Mouse (Mus musculus): ENCODE measurements at regions not wholly inside any gene's neighbourhood (a gene's known extent, or its start where the extent isn't known, plus 50 kb on each side); places are given as distances from the start of the nearest gene placed in this dataset.

DNA sequence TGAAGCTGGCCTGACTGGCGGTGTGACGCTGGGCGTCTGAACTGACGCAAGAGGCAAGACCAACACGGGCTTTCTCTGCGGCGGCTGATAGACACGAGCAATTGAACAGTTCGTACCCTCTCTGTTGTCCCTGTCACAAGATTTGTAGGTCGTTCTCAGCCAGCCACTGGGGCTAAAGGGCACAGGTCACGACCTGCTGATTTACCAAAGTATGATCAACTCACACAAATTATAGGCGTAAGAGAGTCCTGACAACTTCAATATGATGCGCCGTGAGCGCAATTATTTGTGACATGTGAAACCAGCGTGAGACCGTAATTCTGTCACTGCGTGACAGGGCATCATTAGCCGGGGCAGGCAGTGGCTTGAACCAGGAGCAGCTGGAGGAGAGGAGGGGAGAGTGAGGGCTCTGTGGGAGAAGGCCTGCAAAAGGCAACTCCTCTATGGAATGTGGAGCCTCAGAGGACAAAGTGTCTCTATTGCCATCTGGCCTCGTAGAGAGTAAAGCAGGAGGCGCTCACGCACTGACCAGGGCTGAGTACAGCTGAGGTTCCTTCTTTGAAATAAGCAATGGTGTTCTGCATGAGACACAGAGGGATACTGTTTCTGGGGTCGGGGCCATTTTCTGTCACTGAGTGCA, 181.4 kb upstream of the Habp2 start:
- peak; percentile 45 to 66 for DNase-seq

- no peak for DNase-seq
Observed at GRCm38 (mm10) chr19:56108796-56109195, 178.1 kb upstream of the Habp2 start.

DNA sequence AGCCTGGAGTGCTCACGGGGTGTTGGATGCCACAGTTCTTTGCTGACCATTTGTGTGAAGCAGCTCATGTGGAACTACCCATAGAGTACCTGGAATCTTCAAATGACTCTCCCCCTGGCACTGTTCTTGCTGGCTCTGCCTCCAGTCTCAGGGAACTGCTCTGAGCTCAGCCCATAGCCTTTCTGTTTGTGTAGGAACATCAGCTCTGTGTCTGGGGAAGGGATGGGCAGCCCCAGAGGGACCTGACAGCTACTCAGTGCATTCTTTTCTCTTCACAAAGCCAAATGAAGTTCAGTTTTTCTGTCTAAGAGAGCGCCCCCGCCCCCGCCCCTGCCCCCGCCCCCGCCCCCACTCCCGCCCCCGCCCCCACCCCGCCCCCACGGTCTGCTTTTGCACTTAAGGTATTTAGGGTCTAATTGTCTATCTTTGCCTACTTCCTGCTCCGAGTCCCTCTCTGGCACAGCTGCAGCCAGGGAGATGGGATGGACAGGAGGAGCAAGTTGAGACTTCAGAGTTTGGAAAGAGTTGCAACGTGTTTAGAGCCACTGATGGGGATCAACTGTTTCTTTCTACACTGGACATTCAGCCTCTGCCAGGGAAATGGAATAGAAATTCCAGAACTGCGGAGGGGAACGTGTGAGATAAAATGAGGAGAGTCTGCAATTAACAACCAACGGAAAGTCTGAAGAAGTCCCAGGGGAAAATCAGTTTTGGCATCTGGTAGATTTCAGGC, 171.2 kb upstream of the Habp2 start:
- DNase-seq, result no peak

- no peak for DNase-seq
Observed at GRCm38 (mm10) chr19:56116285-56116680, 170.7 kb upstream of the Habp2 start.

DNA sequence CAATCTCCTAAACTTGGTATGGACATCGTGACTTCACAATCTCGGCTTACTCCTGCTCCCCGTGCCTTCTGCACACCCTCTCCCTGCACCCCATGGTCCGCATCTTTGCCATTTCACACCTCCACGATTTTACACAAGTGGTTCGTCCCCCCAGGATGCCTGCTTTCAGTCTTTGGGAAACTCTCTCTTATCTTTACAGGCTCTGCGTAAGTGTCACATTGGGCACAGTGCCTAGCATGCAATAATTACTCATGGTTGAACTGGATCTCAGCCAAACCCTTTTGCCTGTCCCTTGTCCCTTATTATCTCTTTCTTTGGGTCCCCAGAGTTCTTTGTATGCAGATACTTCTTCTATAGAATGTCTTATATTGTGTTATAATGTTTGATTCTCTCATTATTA, 166.2 kb upstream of the Habp2 start:
- DNase-seq, result no peak

DNA sequence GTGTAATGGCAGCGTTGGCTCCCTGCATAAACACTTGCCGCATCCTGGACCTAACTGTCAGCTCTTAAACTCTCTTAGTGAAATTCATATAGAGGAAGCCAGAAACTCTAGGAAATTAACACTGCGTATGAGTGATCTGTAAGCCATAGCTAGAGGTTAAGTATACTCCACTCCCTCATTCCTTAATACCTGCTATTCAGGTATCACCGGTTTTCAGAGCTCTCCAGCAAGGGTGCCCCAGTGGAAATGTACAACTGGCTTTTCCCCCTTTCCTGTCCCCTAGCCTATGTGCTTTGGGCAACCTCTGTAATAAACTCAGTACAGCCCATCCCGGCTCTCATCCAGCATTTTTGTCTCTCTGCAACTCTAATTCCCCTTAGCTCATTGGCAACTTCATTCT, 164.8 kb upstream of the Habp2 start:
- no peak for DNase-seq

GRCm38 (mm10) chr19:56131556-56131955, 155.4 kb upstream of the Habp2 start:
- no peak for DNase-seq

GRCm38 (mm10) chr19:56132911-56133562, 153.9 kb upstream of the Habp2 start:
- DNase-seq, result no peak

DNA sequence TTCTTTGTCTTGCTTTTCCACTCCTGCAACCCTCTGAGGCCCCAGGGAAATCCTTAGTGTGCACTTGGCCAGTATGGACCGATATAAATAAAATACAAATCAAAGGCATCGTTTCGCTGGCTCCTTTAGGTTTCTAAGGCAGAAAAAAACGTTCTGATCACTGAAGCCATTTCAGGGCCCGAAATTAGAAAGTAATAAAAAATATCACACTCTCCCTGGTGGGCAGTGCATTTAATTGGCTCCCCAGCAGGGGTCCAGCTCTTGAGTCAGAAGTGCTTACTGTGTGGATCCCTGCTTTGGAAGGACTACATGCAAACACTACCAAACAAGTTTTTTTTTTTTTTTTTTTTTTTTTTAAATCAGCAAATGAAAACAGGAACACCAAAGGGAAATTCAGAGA, 153.4 kb upstream of the Habp2 start:
- no peak for DNase-seq

- DNase-seq, result peak; percentile 79 to 87
Observed at GRCm38 (mm10) chr19:56134081-56134818, 152.7 kb upstream of the Habp2 start.

DNA sequence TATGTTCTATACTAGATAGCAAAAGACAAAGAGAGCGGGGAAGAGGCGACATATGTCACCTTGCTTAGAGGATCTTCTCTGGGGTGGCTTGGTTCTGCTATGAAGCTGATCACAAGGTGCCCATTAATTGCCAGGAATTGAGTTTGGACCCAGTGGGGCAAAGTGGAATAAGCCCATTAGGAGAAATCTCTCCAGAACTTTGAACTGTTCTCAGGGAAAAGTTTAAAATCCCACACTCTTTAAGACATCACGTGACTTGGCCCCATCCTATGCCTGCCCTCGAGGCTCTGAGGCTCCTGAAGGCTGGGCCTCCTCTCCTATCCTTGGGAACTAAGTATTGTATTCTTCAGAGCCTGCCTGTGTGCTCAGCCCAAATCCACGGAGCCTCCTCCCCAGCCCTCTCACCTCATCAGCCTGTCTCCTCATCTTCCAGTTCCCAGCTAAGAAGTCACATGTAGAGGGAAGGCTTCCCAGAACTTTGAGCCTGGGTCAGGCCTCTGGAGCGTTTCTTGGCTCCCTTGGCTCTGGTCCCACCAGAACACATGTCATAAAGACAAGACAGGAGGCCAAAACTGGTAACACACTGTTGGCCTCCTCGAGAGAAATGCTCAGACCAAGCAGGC, 151.5 kb upstream of the Habp2 start:
- DNase-seq, result peak; percentile 69 to 88

- DNase-seq, result no peak
Observed at GRCm38 (mm10) chr19:56140540-56140939, 146.4 kb upstream of the Habp2 start.

DNA sequence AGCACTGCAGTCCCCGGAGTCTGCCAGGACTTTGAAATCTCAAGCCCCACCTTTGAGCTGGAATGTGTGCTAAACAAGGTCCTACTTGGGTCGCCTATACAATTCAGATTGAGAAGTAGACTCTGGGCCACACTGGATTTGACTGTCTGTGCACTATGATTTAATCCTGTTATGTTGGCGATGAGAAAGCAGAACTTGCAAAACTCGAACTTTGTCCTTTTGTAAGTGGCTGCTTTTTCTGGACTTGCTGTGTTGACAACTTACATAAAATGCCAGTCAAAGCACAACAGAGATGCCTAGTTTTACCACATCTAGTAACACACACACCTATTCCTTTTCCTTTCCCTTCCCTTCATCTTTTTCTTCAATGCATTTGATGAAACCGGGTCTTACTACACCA, 142.7 kb upstream of the Habp2 start:
- DNase-seq, result no peak

- no peak for DNase-seq
Observed at GRCm38 (mm10) chr19:56157120-56157519, 129.8 kb upstream of the Habp2 start.

- no peak for DNase-seq
Observed at GRCm38 (mm10) chr19:56162156-56162555, 124.8 kb upstream of the Habp2 start.

DNA sequence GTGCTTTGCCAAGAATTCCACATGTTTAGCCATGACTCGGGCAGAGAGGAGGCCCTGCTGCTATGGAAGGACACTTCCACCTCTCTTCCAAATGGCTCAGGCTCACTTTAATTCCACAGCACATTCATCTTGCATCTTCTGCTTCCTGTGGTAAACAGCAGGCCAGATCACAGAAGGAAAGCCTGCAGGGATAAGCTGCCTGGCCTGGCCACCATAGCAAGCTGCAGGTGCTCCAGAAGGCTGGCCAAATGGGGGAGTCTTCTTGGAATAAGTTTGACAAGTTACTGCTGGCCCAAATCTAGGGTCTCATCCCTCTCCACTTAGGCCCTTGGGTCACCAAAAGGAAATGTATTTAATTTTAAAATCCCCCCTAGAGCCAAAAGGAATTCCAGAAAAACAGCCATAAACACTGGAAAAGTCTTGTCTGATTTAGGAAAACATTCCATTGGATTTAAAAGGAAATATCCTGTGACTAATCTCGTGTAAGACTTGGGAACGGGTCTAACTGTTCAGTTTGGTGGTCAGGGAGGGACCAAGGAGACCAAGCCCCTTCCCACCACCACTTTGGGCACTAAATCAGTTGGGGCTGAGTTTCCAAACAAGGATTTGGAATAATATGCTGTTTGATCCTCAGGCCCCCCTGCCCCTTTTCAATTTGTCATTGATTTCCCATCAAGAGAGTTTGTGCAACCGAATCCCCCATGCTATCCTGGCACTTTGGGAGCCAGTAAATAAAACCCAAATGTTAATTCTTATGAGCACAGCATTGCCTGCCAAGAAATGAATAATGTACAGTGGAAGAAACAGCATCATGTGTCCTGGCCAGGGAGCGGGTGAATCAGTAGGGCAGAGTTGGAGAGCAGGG, 117.6 kb upstream of the Habp2 start:
- DNase-seq, result no peak

GRCm38 (mm10) chr19:56169998-56170274, 117.0 kb upstream of the Habp2 start:
- no peak for DNase-seq

DNA sequence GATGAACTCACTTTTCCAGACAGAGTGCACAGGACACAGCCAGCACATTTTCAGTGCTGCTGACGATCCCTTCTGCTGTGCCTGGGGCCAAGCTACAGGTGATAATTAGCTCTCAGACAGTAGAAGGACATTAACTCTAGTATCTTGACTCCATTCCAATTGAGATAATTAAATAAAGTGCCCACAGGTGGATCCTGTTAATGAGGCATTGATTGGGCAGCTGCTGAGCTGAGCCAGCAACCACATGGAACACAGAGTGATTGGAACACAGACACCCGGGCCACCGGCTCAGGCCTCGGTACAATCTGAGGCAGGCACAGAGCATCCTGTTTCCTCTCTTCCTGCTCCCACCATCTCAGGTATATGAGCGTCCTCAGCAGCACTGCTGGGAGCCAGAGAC, 114.5 kb upstream of the Habp2 start:
- no peak for DNase-seq

- peak in 1 of 2 experiments; percentile 4 for DNase-seq
Observed at GRCm38 (mm10) chr19:56176059-56176458, 110.9 kb upstream of the Habp2 start.

DNA sequence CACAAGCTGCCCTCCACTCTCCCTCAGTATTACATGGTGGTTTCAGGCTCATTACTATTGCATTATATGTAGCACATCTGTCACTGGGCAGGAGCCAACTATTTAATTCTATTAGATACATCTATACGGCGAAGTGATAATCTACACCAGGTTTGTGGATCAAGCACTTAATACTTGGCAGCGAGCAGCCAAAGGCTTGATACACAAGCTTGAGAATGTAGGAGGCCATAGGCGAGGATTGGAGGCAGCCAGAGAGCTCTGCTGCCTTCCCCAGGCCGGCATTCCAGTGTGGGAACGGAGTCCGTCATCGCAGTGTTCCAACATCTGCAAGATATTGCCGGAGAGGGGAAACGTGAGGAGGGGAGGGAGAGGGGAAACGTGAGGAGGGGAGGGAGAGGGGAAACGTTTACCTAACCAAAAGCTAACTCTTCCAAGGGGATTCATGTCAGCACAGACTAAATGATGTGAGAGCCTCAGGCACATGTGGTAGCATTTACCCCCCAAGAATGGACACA, 109.6 kb upstream of the Habp2 start:
- DNase-seq, result no peak

DNA sequence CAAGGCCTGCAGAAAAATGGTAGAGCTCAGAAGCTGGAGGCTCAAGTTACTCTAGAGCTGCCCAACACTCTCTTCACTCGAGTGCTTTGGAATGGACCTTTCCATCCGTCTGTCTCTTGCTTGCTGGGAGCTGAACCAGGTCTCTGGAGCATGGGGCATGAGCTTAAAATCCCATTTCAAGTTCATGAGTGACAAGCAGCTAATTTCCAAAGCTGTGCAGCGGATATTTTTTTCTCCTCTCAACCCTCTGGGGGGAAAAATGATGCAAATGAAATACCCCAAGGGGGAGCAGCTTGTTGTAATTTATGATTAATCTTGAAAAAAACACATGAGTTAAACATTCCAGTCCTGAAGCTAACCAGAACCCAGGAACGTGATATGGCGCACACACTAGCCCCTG, 101.2 kb upstream of the Habp2 start:
- DNase-seq, result no peak

- DNase-seq, result no peak
Observed at GRCm38 (mm10) chr19:56189185-56189584, 97.8 kb upstream of the Habp2 start.
